Mouse (Mus musculus) ovary, adult 2 months (tissue): ENCODE results near the gene Grik3. TPM values are rescaled to one million over a fixed set of nuclear protein-coding genes. Genes with fewer than 3 reads are reported as not detected.

Source experiments
- polyA plus RNA-seq: library from polyadenylated mRNA; depleted of rRNA; stranded (reverse); fragments of >200 nt; gene quantifications from 2 replicates; pipeline ENCODE4 v1.2.3, GENCODE M21; 2012; rRNA removed

Grik3 gene
- polyA plus RNA-seq: 15.0 and 18.0 TPM in 2 replicates

DNA sequence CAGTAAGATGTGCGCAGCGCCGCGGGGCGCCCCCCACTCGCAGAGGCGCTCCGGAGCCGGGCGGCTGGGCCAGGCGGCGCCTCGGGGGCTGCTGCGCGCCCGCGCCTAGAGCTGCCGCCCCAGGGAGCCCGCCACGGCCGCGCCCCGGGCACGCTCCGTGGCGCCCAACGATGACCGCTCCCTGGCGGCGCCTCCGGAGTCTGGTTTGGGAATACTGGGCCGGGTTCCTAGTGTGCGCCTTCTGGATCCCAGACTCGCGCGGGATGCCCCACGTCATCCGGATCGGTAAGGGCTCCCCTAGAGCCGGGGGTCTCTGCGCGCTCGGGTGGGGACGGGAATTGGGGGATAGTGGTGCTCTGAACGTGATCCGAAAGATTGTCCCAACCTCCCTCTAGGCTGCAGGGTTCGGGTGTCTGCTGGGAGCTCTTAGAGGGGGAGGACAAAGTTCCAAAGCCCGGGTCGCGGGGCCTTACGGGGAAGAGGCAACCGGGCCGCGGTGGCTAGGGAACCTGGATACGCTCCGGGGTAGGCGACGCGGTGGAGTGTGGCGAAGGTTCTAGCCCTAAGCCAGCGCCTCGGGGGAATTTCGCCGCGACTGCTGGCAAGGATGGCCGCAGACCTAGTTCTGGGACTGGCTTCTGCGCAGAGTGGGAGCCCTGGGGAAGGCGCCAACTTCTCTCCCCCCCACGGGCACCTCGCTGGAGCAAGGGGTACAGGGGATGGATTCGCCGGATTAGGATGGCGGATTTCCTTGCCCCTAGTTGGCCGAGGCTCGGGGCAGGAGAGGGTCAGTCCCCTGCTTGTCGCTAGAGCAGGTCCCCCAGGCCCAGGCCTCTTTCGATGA, at the start of gene Grik3:
Gene Grik3 (plus strand): TSS at position 40 of the 844 bp plus-strand sequence.

